Mouse (Mus musculus) left cerebral cortex, adult 11 months (tissue): ENCODE measurements around the gene Cps1.

Source experiments
- DNase-seq: peaks from one replicate; pipeline ENCODE4 v3.0.0; 2022; ENCODE audit warnings: low spot score

Cps1 gene

GRCm38 (mm10) chr1:67235468-67236217 is 112.8 kb downstream of the Cps1 start:
- DNase-seq = no peak

- no peak for DNase-seq
Observed at GRCm38 (mm10) chr1:67238446-67238845, 115.6 kb downstream of the Cps1 start.

GRCm38 (mm10) chr1:67238941-67239340 is 116.1 kb downstream of the Cps1 start:
- DNase-seq = no peak

GRCm38 (mm10) chr1:67265222-67265621 is 142.4 kb downstream of the Cps1 start:
- DNase-seq = no peak

GRCm38 (mm10) chr1:67267972-67268371 is 145.1 kb downstream of the Cps1 start:
- no peak for DNase-seq

GRCm38 (mm10) chr1:67268450-67268849 is 145.6 kb downstream of the Cps1 start:
- no peak for DNase-seq

GRCm38 (mm10) chr1:67276270-67276669 is 153.4 kb downstream of the Cps1 start:
- no peak for DNase-seq
